Mouse (Mus musculus) embryo, embryonic 11.5 days (tissue): ENCODE results near the gene Nsdhl.

Source experiments
- DNase-seq: peaks from one replicate; pipeline ENCODE4 v3.0.0-alpha.2; 2012; ENCODE audit warnings: low read depth, low spot score

Gene Nsdhl

GRCm38 (mm10) chrX:72917884-72918681, at the start of gene Nsdhl, which contains the start of gene Cetn2:
Gene Nsdhl, plus strand, starts transcription at chrX:72918557.
Gene Cetn2, minus strand, starts transcription at chrX:72918411.
- peak; percentile 79 for DNase-seq

- DNase-seq = no peak
Observed at GRCm38 (mm10) chrX:72895388-72896054, 22.8 kb upstream of the Nsdhl start.

GRCm38 (mm10) chrX:72896055-72896437, 22.3 kb upstream of the Nsdhl start:
- DNase-seq = no peak

GRCm38 (mm10) chrX:72902530-72902929, 15.8 kb upstream of the Nsdhl start:
- no peak for DNase-seq

GRCm38 (mm10) chrX:72907619-72908403, 10.5 kb upstream of the Nsdhl start:
- no peak for DNase-seq

- DNase-seq = peak; percentile 39
Observed at GRCm38 (mm10) chrX:72908404-72908741, 10.0 kb upstream of the Nsdhl start.

GRCm38 (mm10) chrX:72911611-72912010, 6.7 kb upstream of the Nsdhl start:
- no peak for DNase-seq

GRCm38 (mm10) chrX:72918682-72919059, 314 bp downstream of the Nsdhl start:
- DNase-seq = no peak

GRCm38 (mm10) chrX:72921391-72921790, 3.0 kb downstream of the Nsdhl start:
- no peak for DNase-seq

GRCm38 (mm10) chrX:72953464-72953863, 35.1 kb downstream of the Nsdhl start:
- DNase-seq = no peak

- DNase-seq = no peak
Observed at GRCm38 (mm10) chrX:72956486-72956885, 38.1 kb downstream of the Nsdhl start.

GRCm38 (mm10) chrX:72960431-72960830, 42.1 kb downstream of the Nsdhl start:
- no peak for DNase-seq

- no peak for DNase-seq
Observed at GRCm38 (mm10) chrX:72961511-72961910, 43.2 kb downstream of the Nsdhl start.

GRCm38 (mm10) chrX:72962743-72963142, 44.4 kb downstream of the Nsdhl start:
- no peak for DNase-seq

GRCm38 (mm10) chrX:72982831-72983230, 64.5 kb downstream of the Nsdhl start:
- DNase-seq = no peak

GRCm38 (mm10) chrX:72985607-72986006, 67.2 kb downstream of the Nsdhl start:
- no peak for DNase-seq

GRCm38 (mm10) chrX:72986841-72987519, 68.6 kb downstream of the Nsdhl start, which contains the start of gene Zfp185:
Gene Zfp185, plus strand, starts transcription at chrX:72987339.
- DNase-seq = no peak

GRCm38 (mm10) chrX:72987520-72987905, 69.2 kb downstream of the Nsdhl start:
- no peak for DNase-seq

GRCm38 (mm10) chrX:72988431-72988830, 70.1 kb downstream of the Nsdhl start:
- DNase-seq = no peak

GRCm38 (mm10) chrX:72990581-72990980, 72.2 kb downstream of the Nsdhl start:
- DNase-seq = no peak

GRCm38 (mm10) chrX:72992291-72992919, 74.0 kb downstream of the Nsdhl start:
- no peak for DNase-seq
